Mouse (Mus musculus) liver, adult 2 months (tissue): ENCODE measurements at regions not wholly inside any gene's neighbourhood (a gene's known extent, or its start where the extent isn't known, plus 50 kb on each side); places are given as distances from the start of the nearest gene placed in this dataset.

ENCODE experiments used
- CTCF ChIP-seq: fragments of 200-500 bp; IDR thresholded peaks from 2 replicates; pipeline ENCODE4 v1.5.1; 2011; ENCODE audit warnings: low read depth, low read length, control low read depth
- POLR2A ChIP-seq: fragments of 200-500 bp; IDR thresholded peaks from 2 replicates; pipeline ENCODE4 v1.6.1; 2011; ENCODE audit warnings: low read length, control low read depth; ENCODE audit not compliant: insufficient read depth; ENCODE audit errors: extremely low read depth

- TF ChIP-seq CTCF (no peak), POLR2A (no peak)
Measured at GRCm38 (mm10) chr8:63754812-63755211, 197.2 kb downstream of the Sgo2b start.
